Mouse (Mus musculus) cerebellum, adult 11 months (tissue): ENCODE data around the gene Tmem9.

Experiments used
- DNase-seq: peaks from one replicate; pipeline ENCODE4 v3.0.0; 2022

Tmem9 gene

GRCm38 (mm10) chr1:136007211-136008158 lies at the start of gene Tmem9:
TSS of gene Tmem9 (plus strand) at chr1:136008150.
- DNase-seq: peak; percentile 15

- DNase-seq: no peak
Measured at GRCm38 (mm10) chr1:135958483-135958882, 49.5 kb upstream of the Tmem9 start.

- DNase-seq: no peak
Measured at GRCm38 (mm10) chr1:135963177-135963576, 44.8 kb upstream of the Tmem9 start.

GRCm38 (mm10) chr1:135964561-135964960 lies 43.4 kb upstream of the Tmem9 start:
- no peak for DNase-seq

- no peak for DNase-seq
Measured at GRCm38 (mm10) chr1:135967739-135968138, 40.2 kb upstream of the Tmem9 start.

- DNase-seq: peak; percentile 62
Measured at GRCm38 (mm10) chr1:135970486-135970885, 37.5 kb upstream of the Tmem9 start.

GRCm38 (mm10) chr1:135972576-135972975 lies 35.4 kb upstream of the Tmem9 start:
- no peak for DNase-seq

GRCm38 (mm10) chr1:135984105-135984504 lies 23.8 kb upstream of the Tmem9 start:
- DNase-seq: no peak

- DNase-seq: no peak
Measured at GRCm38 (mm10) chr1:135989876-135990275, 18.1 kb upstream of the Tmem9 start.

GRCm38 (mm10) chr1:135993470-135993869 lies 14.5 kb upstream of the Tmem9 start:
- DNase-seq: no peak

GRCm38 (mm10) chr1:135997537-135997936 lies 10.4 kb upstream of the Tmem9 start:
- no peak for DNase-seq

- DNase-seq: no peak
Measured at GRCm38 (mm10) chr1:135999720-136000287, 8.1 kb upstream of the Tmem9 start.

- no peak for DNase-seq
Measured at GRCm38 (mm10) chr1:136001438-136001837, 6.5 kb upstream of the Tmem9 start.

- DNase-seq: no peak
Measured at GRCm38 (mm10) chr1:136006292-136006748, 1.6 kb upstream of the Tmem9 start, which contains the start of gene Igfn1. TSS of gene Igfn1 (minus strand) at chr1:136006342.

GRCm38 (mm10) chr1:136008159-136008533 lies 196 bp downstream of the Tmem9 start:
- DNase-seq: no peak

GRCm38 (mm10) chr1:136010247-136010646 lies 2.3 kb downstream of the Tmem9 start:
- DNase-seq: no peak

GRCm38 (mm10) chr1:136013513-136013912 lies 5.6 kb downstream of the Tmem9 start:
- no peak for DNase-seq

GRCm38 (mm10) chr1:136014796-136015502 lies 7.0 kb downstream of the Tmem9 start:
- DNase-seq: no peak

- DNase-seq: no peak
Measured at GRCm38 (mm10) chr1:136017307-136017706, 9.4 kb downstream of the Tmem9 start.

- peak; percentile 90 for DNase-seq
Measured at GRCm38 (mm10) chr1:136017907-136018313, 10.0 kb downstream of the Tmem9 start.

GRCm38 (mm10) chr1:136018390-136019189 lies 10.6 kb downstream of the Tmem9 start:
- peak; percentile 38 for DNase-seq

GRCm38 (mm10) chr1:136030201-136030600 lies 22.3 kb downstream of the Tmem9 start:
- DNase-seq: no peak
